Mouse (Mus musculus): ENCODE results near the gene Ccp110.

The Ccp110 gene

GRCm38 (mm10) chr7:118728846-118729587, 16.7 kb downstream of the Ccp110 start:
- DNase-seq (ENCODE audit: low spot score in 2 of 2) = no peak

- DNase-seq (ENCODE audit: low spot score in 2 of 2) = no peak
Observed at GRCm38 (mm10) chr7:118731781-118732180, 19.4 kb downstream of the Ccp110 start.

GRCm38 (mm10) chr7:118733225-118733624, 20.9 kb downstream of the Ccp110 start:
- DNase-seq (ENCODE audit: low spot score in 2 of 2) = no peak

GRCm38 (mm10) chr7:118738730-118739129, 26.4 kb downstream of the Ccp110 start:
- DNase-seq (ENCODE audit: low spot score in 2 of 2) = no peak

GRCm38 (mm10) chr7:118739975-118740531, 27.7 kb downstream of the Ccp110 start, which contains the start of gene Vps35l:
Gene Vps35l, plus strand, starts transcription at chr7:118740226.
- peak; percentile 67 to 84 for DNase-seq (ENCODE audit: low spot score in 2 of 2)

GRCm38 (mm10) chr7:118740532-118741338, 28.4 kb downstream of the Ccp110 start:
- DNase-seq (ENCODE audit: low spot score in 2 of 2) = peak; percentile 90 to 95

- no peak for DNase-seq (ENCODE audit: low spot score in 2 of 2)
Observed at GRCm38 (mm10) chr7:118742278-118742677, 29.9 kb downstream of the Ccp110 start.

GRCm38 (mm10) chr7:118744766-118745165, 32.4 kb downstream of the Ccp110 start:
- no peak for DNase-seq (ENCODE audit: low spot score in 2 of 2)

GRCm38 (mm10) chr7:118747891-118748672, 35.7 kb downstream of the Ccp110 start:
- no peak for DNase-seq (ENCODE audit: low spot score in 2 of 2)

- no peak for DNase-seq (ENCODE audit: low spot score in 2 of 2)
Observed at GRCm38 (mm10) chr7:118749706-118750105, 37.4 kb downstream of the Ccp110 start.

GRCm38 (mm10) chr7:118751625-118752024, 39.3 kb downstream of the Ccp110 start:
- no peak for DNase-seq (ENCODE audit: low spot score in 2 of 2)

- DNase-seq (ENCODE audit: low spot score in 2 of 2) = no peak
Observed at GRCm38 (mm10) chr7:118755756-118756155, 43.4 kb downstream of the Ccp110 start.

GRCm38 (mm10) chr7:118756490-118757265, 44.3 kb downstream of the Ccp110 start:
- no peak for DNase-seq (ENCODE audit: low spot score in 2 of 2)

- DNase-seq (ENCODE audit: low spot score in 2 of 2) = no peak
Observed at GRCm38 (mm10) chr7:118758369-118758768, 46.0 kb downstream of the Ccp110 start.

- no peak for DNase-seq (ENCODE audit: low spot score in 2 of 2)
Observed at GRCm38 (mm10) chr7:118759372-118759771, 47.0 kb downstream of the Ccp110 start.

GRCm38 (mm10) chr7:118763939-118764338, 51.6 kb downstream of the Ccp110 start:
- no peak for DNase-seq (ENCODE audit: low spot score in 2 of 2)

GRCm38 (mm10) chr7:118764725-118765124, 52.4 kb downstream of the Ccp110 start:
- DNase-seq (ENCODE audit: low spot score in 2 of 2) = no peak

- no peak for DNase-seq (ENCODE audit: low spot score in 2 of 2)
Observed at GRCm38 (mm10) chr7:118765604-118766003, 53.3 kb downstream of the Ccp110 start.

- peak in 1 of 2 experiments; percentile 69 for DNase-seq (ENCODE audit: low spot score in 2 of 2)
Observed at GRCm38 (mm10) chr7:118766119-118766833, 53.9 kb downstream of the Ccp110 start.

GRCm38 (mm10) chr7:118766834-118767224, 54.5 kb downstream of the Ccp110 start:
- DNase-seq (ENCODE audit: low spot score in 2 of 2) = no peak
